Mouse (Mus musculus): ENCODE results near the gene Bmpr2. TPM values are rescaled to one million over a fixed set of nuclear protein-coding genes. Genes with fewer than 3 reads are reported as not detected.
"Not testable (repeated sequence)": the region's sequence is repeated elsewhere in the genome, so short reads cannot be mapped to it uniquely, and the experiment has no call there.

The Bmpr2 gene
- polyA plus RNA-seq, 1 experiment from 2014 or later = 5.2 TPM

GRCm38 (mm10) chr1:59749047-59749446, 14.2 kb upstream of the Bmpr2 start:
- DNase-seq (ENCODE audit: low spot score) = no peak
- Histone ChIP-seq H3K27me3 (replicated peaks; ENCODE audit: control insufficient read depth, insufficient read depth, low read length) (no peaks in the 10 kb centered on the region), H3K9me3 (ENCODE audit: control insufficient read depth, low read length) (no peaks in the 10 kb centered on the region), H3K4me3 (ENCODE audit: low read depth, low read length) (no peak overlapping the region), H3K9ac (ENCODE audit: low read depth, low read length) (no peak overlapping the region), H3K4me2 (no peak overlapping the region), H3K36me3 (ENCODE audit: control insufficient read depth, insufficient read depth, low read length) (no peaks in the 10 kb centered on the region), H3K27ac (ENCODE audit: low read depth, low read length) (no peak overlapping the region), H3K4me1 (replicated peaks; ENCODE audit: control insufficient read depth, insufficient read depth, low read length) (no peaks in the 10 kb centered on the region)
- no peak for ATAC-seq (replicated peaks; ENCODE audit: low FRiP score)
- 41% methylated on average over 2 of the region's 2 CpGs for WGBS

GRCm38 (mm10) chr1:59749724-59750123, 13.5 kb upstream of the Bmpr2 start:
- not testable (repeated sequence) for H3K4me1 ChIP-seq (replicated peaks; ENCODE audit: control insufficient read depth, insufficient read depth, low read length); H3K4me3 ChIP-seq (ENCODE audit: low read depth, low read length); ATAC-seq (replicated peaks; ENCODE audit: low FRiP score); H3K9me3 ChIP-seq (ENCODE audit: control insufficient read depth, low read length); H3K9ac ChIP-seq (ENCODE audit: low read depth, low read length); H3K4me2 ChIP-seq; H3K36me3 ChIP-seq (ENCODE audit: control insufficient read depth, insufficient read depth, low read length); DNase-seq (ENCODE audit: low spot score); H3K27me3 ChIP-seq (replicated peaks; ENCODE audit: control insufficient read depth, insufficient read depth, low read length); H3K27ac ChIP-seq (ENCODE audit: low read depth, low read length)
- WGBS = 67% methylated on average over 5 of the region's 5 CpGs

- Histone ChIP-seq H3K27ac (ENCODE audit: low read depth, low read length) (no peak overlapping the region), H3K27me3 (replicated peaks; ENCODE audit: control insufficient read depth, insufficient read depth, low read length) (no peaks in the 10 kb centered on the region), H3K9ac (ENCODE audit: low read depth, low read length) (no peak overlapping the region), H3K36me3 (ENCODE audit: control insufficient read depth, insufficient read depth, low read length) (no peaks in the 10 kb centered on the region), H3K9me3 (ENCODE audit: control insufficient read depth, low read length) (no peaks in the 10 kb centered on the region), H3K4me3 (ENCODE audit: low read depth, low read length) (no peak overlapping the region), H3K4me2 (no peak overlapping the region), H3K4me1 (replicated peaks; ENCODE audit: control insufficient read depth, insufficient read depth, low read length) (no peaks in the 10 kb centered on the region)
- 65% methylated on average over 1 of the region's 1 CpGs for WGBS
- ATAC-seq (replicated peaks; ENCODE audit: low FRiP score) (no peak), DNase-seq (ENCODE audit: low spot score) (no peak)
These were observed 7.9 kb upstream of the Bmpr2 start for GRCm38 (mm10) chr1:59755298-59755697.

GRCm38 (mm10) chr1:59758325-59758724, 4.9 kb upstream of the Bmpr2 start:
- H3K4me1 ChIP-seq (replicated peaks; ENCODE audit: control insufficient read depth, insufficient read depth, low read length) = no peaks in the 10 kb centered on the region; the same call in 1 of the 2 replicates
- DNase-seq (ENCODE audit: low spot score) (no peak), ATAC-seq (replicated peaks; ENCODE audit: low FRiP score) (no peak)
- H3K4me2 ChIP-seq = no peak overlapping the region
- H3K27me3 ChIP-seq (replicated peaks; ENCODE audit: control insufficient read depth, insufficient read depth, low read length) = no peaks in the 10 kb centered on the region
- H3K9me3 ChIP-seq (ENCODE audit: control insufficient read depth, low read length) = no peaks in the 10 kb centered on the region
- WGBS = 84% methylated on average over 1 of the region's 1 CpGs
- no peaks in the 10 kb centered on the region for H3K36me3 ChIP-seq (ENCODE audit: control insufficient read depth, insufficient read depth, low read length)
- no peak overlapping the region for H3K4me3 ChIP-seq (ENCODE audit: low read depth, low read length)
- H3K9ac ChIP-seq (ENCODE audit: low read depth, low read length) = no peak overlapping the region
- H3K27ac ChIP-seq (ENCODE audit: low read depth, low read length) = no peak overlapping the region

GRCm38 (mm10) chr1:59762208-59762607, 992 bp upstream of the Bmpr2 start:
- Histone ChIP-seq H3K4me2 (peak overlapping the region; percentile 96), H3K36me3 (ENCODE audit: control insufficient read depth, insufficient read depth, low read length) (no peaks in the 10 kb centered on the region), H3K4me3 (ENCODE audit: low read depth, low read length) (peak overlapping the region; percentile 75), H3K27me3 (replicated peaks; ENCODE audit: control insufficient read depth, insufficient read depth, low read length) (no peaks in the 10 kb centered on the region), H3K9me3 (ENCODE audit: control insufficient read depth, low read length) (no peaks in the 10 kb centered on the region), H3K27ac (ENCODE audit: low read depth, low read length) (peak overlapping the region; percentile 91; the same call in 1 of the 2 replicates), H3K4me1 (replicated peaks; ENCODE audit: control insufficient read depth, insufficient read depth, low read length) (peaks cover 10% of the 10 kb centered on the region), H3K9ac (ENCODE audit: low read depth, low read length) (peak overlapping the region; percentile 84)
- ATAC-seq (replicated peaks; ENCODE audit: low FRiP score) (no peak), DNase-seq (ENCODE audit: low spot score) (no peak)
- 13% methylated on average over 10 of the region's 10 CpGs for WGBS

- peak overlapping the region; percentile 91 for H3K27ac ChIP-seq (ENCODE audit: low read depth, low read length)
- peak overlapping the region; percentile 75 for H3K4me3 ChIP-seq (ENCODE audit: low read depth, low read length)
- peak overlapping the region; percentile 96 for H3K4me2 ChIP-seq
- ATAC-seq (replicated peaks; ENCODE audit: low FRiP score) (peak; percentile 56), DNase-seq (ENCODE audit: low spot score) (no peak)
- WGBS = under 1% methylated on average over 44 of the region's 44 CpGs
- no peaks in the 10 kb centered on the region for H3K27me3 ChIP-seq (replicated peaks; ENCODE audit: control insufficient read depth, insufficient read depth, low read length)
- H3K4me1 ChIP-seq (replicated peaks; ENCODE audit: control insufficient read depth, insufficient read depth, low read length) = peaks cover 10% of the 10 kb centered on the region
- H3K36me3 ChIP-seq (ENCODE audit: control insufficient read depth, insufficient read depth, low read length) = no peaks in the 10 kb centered on the region
- H3K9me3 ChIP-seq (ENCODE audit: control insufficient read depth, low read length) = no peaks in the 10 kb centered on the region
- peak overlapping the region; percentile 84 for H3K9ac ChIP-seq (ENCODE audit: low read depth, low read length)
These were observed 493 bp upstream of the Bmpr2 start for GRCm38 (mm10) chr1:59762651-59763163.

- peak; percentile 75 for DNase-seq (ENCODE audit: low spot score)
- no peaks in the 10 kb centered on the region for H3K36me3 ChIP-seq (ENCODE audit: control insufficient read depth, insufficient read depth, low read length)
These were observed 616 bp downstream of the Bmpr2 start for GRCm38 (mm10) chr1:59763781-59764251.

GRCm38 (mm10) chr1:59764407-59764971, 1.3 kb downstream of the Bmpr2 start:
- H3K4me3 ChIP-seq (ENCODE audit: low read depth, low read length) = peak overlapping the region; percentile 75
- WGBS = under 1% methylated on average over 27 of the region's 27 CpGs
- H3K9ac ChIP-seq (ENCODE audit: low read depth, low read length) = peak overlapping the region; percentile 84
- DNase-seq (ENCODE audit: low spot score) = peak; percentile 63
- H3K27me3 ChIP-seq (replicated peaks; ENCODE audit: control insufficient read depth, insufficient read depth, low read length) = no peaks in the 10 kb centered on the region
- no peaks in the 10 kb centered on the region for H3K9me3 ChIP-seq (ENCODE audit: control insufficient read depth, low read length)
- H3K4me1 ChIP-seq (replicated peaks; ENCODE audit: control insufficient read depth, insufficient read depth, low read length) = peaks cover 10% of the 10 kb centered on the region
- H3K27ac ChIP-seq (ENCODE audit: low read depth, low read length) = peak overlapping the region; percentile 91
- H3K36me3 ChIP-seq (ENCODE audit: control insufficient read depth, insufficient read depth, low read length) = no peaks in the 10 kb centered on the region
- H3K4me2 ChIP-seq = peak overlapping the region; percentile 96
- ATAC-seq (replicated peaks; ENCODE audit: low FRiP score) = no peak

More at GRCm38 (mm10) chr1:59763781-59764251, 616 bp downstream of the Bmpr2 start:
- Histone ChIP-seq H3K4me2 (peak overlapping the region; percentile 96), H3K4me1 (replicated peaks; ENCODE audit: control insufficient read depth, insufficient read depth, low read length) (peaks cover 10% of the 10 kb centered on the region), H3K9me3 (ENCODE audit: control insufficient read depth, low read length) (no peaks in the 10 kb centered on the region), H3K27ac (ENCODE audit: low read depth, low read length) (peak overlapping the region; percentile 91), H3K4me3 (ENCODE audit: low read depth, low read length) (peak overlapping the region; percentile 75), H3K9ac (ENCODE audit: low read depth, low read length) (peak overlapping the region; percentile 84), H3K27me3 (replicated peaks; ENCODE audit: control insufficient read depth, insufficient read depth, low read length) (no peaks in the 10 kb centered on the region)
- ATAC-seq (replicated peaks; ENCODE audit: low FRiP score) = peak; percentile 53
- 0% methylated on average over 42 of the region's 55 CpGs for WGBS

- no peaks in the 10 kb centered on the region for H3K9me3 ChIP-seq (ENCODE audit: control insufficient read depth, low read length)
- H3K36me3 ChIP-seq (ENCODE audit: control insufficient read depth, insufficient read depth, low read length) = no peaks in the 10 kb centered on the region
- H3K27ac ChIP-seq (ENCODE audit: low read depth, low read length) = no peak overlapping the region
- WGBS = 3% methylated on average over 4 of the region's 4 CpGs
- ATAC-seq (replicated peaks; ENCODE audit: low FRiP score) (no peak), DNase-seq (ENCODE audit: low spot score) (no peak)
- peak overlapping the region; percentile 96 for H3K4me2 ChIP-seq
- peak overlapping the region; percentile 39 for H3K4me3 ChIP-seq (ENCODE audit: low read depth, low read length)
- no peak overlapping the region for H3K9ac ChIP-seq (ENCODE audit: low read depth, low read length)
- peaks cover 10% of the 10 kb centered on the region for H3K4me1 ChIP-seq (replicated peaks; ENCODE audit: control insufficient read depth, insufficient read depth, low read length)
- no peaks in the 10 kb centered on the region for H3K27me3 ChIP-seq (replicated peaks; ENCODE audit: control insufficient read depth, insufficient read depth, low read length)
These were observed 2.1 kb downstream of the Bmpr2 start for GRCm38 (mm10) chr1:59765279-59765678.
